Mouse (Mus musculus) hindbrain, embryonic 16.5 days (tissue): ENCODE measurements around the gene Eva1b. TPM values are rescaled to one million over a fixed set of nuclear protein-coding genes. Genes with fewer than 3 reads are reported as not detected.
A peak's percentile ranks its signal among the peaks of the same experiment; 100 is the strongest.

Experiments
- ATAC-seq: fragments of 200-750 bp; cut with Nextera tagmentation; 2 replicates; pipeline ENCODE4 v1.8.0; 2017; ENCODE audit warnings: moderate TSS enrichment, moderate library complexity
- H3K27ac ChIP-seq: fragments of 300-500 bp; sonication (generic); 2 replicates; pipeline ENCODE4 v1.5.1; 2014; ENCODE audit warnings: low read depth, mild to moderate bottlenecking, control low read depth, low read length, moderate library complexity
- H3K27me3 ChIP-seq: fragments of 300-500 bp; sonication (generic); replicated peaks from 2 replicates; pipeline ENCODE4 v1.6.1; 2014; ENCODE audit warnings: low read length; ENCODE audit not compliant: control insufficient read depth, insufficient read depth
- H3K36me3 ChIP-seq: fragments of 300-500 bp; sonication (generic); 2 replicates; pipeline ENCODE4 v1.6.1; 2014; ENCODE audit warnings: mild to moderate bottlenecking, low read length, moderate library complexity, mixed read lengths; ENCODE audit not compliant: control insufficient read depth, insufficient read depth
- H3K4me1 ChIP-seq: fragments of 300-500 bp; sonication (generic); 2 replicates; pipeline ENCODE4 v1.6.1; 2014; ENCODE audit warnings: low read depth, low read length; ENCODE audit not compliant: control insufficient read depth, insufficient read depth
- H3K4me2 ChIP-seq: fragments of 300-500 bp; sonication (generic); 2 replicates; pipeline ENCODE4 v1.6.1; 2014; ENCODE audit warnings: mild to moderate bottlenecking, low read length, control low read depth, moderate library complexity
- H3K4me3 ChIP-seq: fragments of 300-500 bp; sonication (generic); 2 replicates; pipeline ENCODE4 v1.5.1; 2014; ENCODE audit warnings: mild to moderate bottlenecking, low read length, control low read depth, moderate library complexity
- H3K9ac ChIP-seq: fragments of 300-500 bp; sonication (generic); 2 replicates; pipeline ENCODE4 v1.6.1; 2014; ENCODE audit warnings: low read depth, mild to moderate bottlenecking, control low read depth, low read length, moderate library complexity
- H3K9me3 ChIP-seq: fragments of 300-500 bp; sonication (generic); 2 replicates; pipeline ENCODE4 v1.6.1; 2014; ENCODE audit warnings: mild to moderate bottlenecking, low read length, moderate library complexity; ENCODE audit not compliant: control insufficient read depth
- WGBS: fragments of 180-500 bp; shearing (Covaris S2); extraction: QIAGEN DNeasy Blood & Tissue Kit; methylation state at CpG from one replicate; pipeline ENCODE4 v1.1.7; 2014; 5-methylcytosine and 5-hydroxymethylcytosine counted together
- polyA plus RNA-seq: library from polyadenylated mRNA; unstranded; fragments of >200 nt; fragmentation: Nextera tagmentation; extraction: Ambion mirVana; gene quantifications from 2 replicates; pipeline ENCODE4 v1.2.1, GENCODE M21; 2015

Gene Eva1b
- polyA plus RNA-seq, 1 experiment from 2014 or later = 11.8 TPM

- no peak for ATAC-seq
Measured at GRCm38 (mm10) chr4:126117116-126117515, 30.4 kb upstream of the Eva1b start.

GRCm38 (mm10) chr4:126118651-126119050 is 28.9 kb upstream of the Eva1b start:
- no peak overlapping the region for H3K9ac ChIP-seq
- H3K4me2 ChIP-seq = no peak overlapping the region
- no peaks in the 10 kb centered on the region for H3K4me1 ChIP-seq
- peaks cover 5% of the 10 kb centered on the region; the same call in 1 of the 2 replicates for H3K9me3 ChIP-seq
- ATAC-seq = no peak
- 56% methylated on average over 4 of the region's 4 CpGs for WGBS
- peaks cover 2% of the 10 kb centered on the region; the same call in 1 of the 2 replicates for H3K36me3 ChIP-seq
- H3K27me3 ChIP-seq = no peaks in the 10 kb centered on the region
- no peak overlapping the region; the same call in none of the 2 replicates for H3K27ac ChIP-seq
- no peak overlapping the region for H3K4me3 ChIP-seq

More at GRCm38 (mm10) chr4:126117116-126117515, 30.4 kb upstream of the Eva1b start:
- peaks cover 2% of the 10 kb centered on the region; the same call in 1 of the 2 replicates for H3K36me3 ChIP-seq
- H3K4me1 ChIP-seq = no peaks in the 10 kb centered on the region
- H3K9me3 ChIP-seq = peaks cover 5% of the 10 kb centered on the region; the same call in 1 of the 2 replicates
- no peak overlapping the region for H3K4me2 ChIP-seq
- 71% methylated on average over 8 of the region's 8 CpGs for WGBS
- no peaks in the 10 kb centered on the region for H3K27me3 ChIP-seq
- no peak overlapping the region; the same call in 1 of the 2 replicates for H3K27ac ChIP-seq
- H3K4me3 ChIP-seq = no peak overlapping the region
- H3K9ac ChIP-seq = no peak overlapping the region

GRCm38 (mm10) chr4:126119051-126119450 is 28.5 kb upstream of the Eva1b start:
- H3K36me3 ChIP-seq = peaks cover 2% of the 10 kb centered on the region; the same call in 1 of the 2 replicates
- no peak overlapping the region; the same call in none of the 2 replicates for H3K27ac ChIP-seq
- no peak for ATAC-seq
- H3K4me2 ChIP-seq = no peak overlapping the region
- no peak overlapping the region for H3K4me3 ChIP-seq
- peaks cover 5% of the 10 kb centered on the region; the same call in 1 of the 2 replicates for H3K9me3 ChIP-seq
- no peaks in the 10 kb centered on the region for H3K27me3 ChIP-seq
- no peaks in the 10 kb centered on the region for H3K4me1 ChIP-seq
- no peak overlapping the region for H3K9ac ChIP-seq
- WGBS = 86% methylated on average over 1 of the region's 1 CpGs

- Histone ChIP-seq H3K4me2 (no peak overlapping the region), H3K27ac (no peak overlapping the region), H3K4me1 (no peaks in the 10 kb centered on the region), H3K9ac (no peak overlapping the region), H3K36me3 (peaks cover 3% of the 10 kb centered on the region; the same call in 1 of the 2 replicates), H3K9me3 (peaks cover 5% of the 10 kb centered on the region; the same call in 1 of the 2 replicates), H3K27me3 (no peaks in the 10 kb centered on the region), H3K4me3 (no peak overlapping the region)
- WGBS = 80% methylated on average over 5 of the region's 5 CpGs
- no peak for ATAC-seq
Measured at GRCm38 (mm10) chr4:126120052-126120451, 27.5 kb upstream of the Eva1b start.

GRCm38 (mm10) chr4:126120506-126120905 is 27.0 kb upstream of the Eva1b start:
- Histone ChIP-seq H3K4me2 (no peak overlapping the region), H3K36me3 (peaks cover 5% of the 10 kb centered on the region), H3K27me3 (no peaks in the 10 kb centered on the region), H3K27ac (no peak overlapping the region), H3K9me3 (peaks cover 5% of the 10 kb centered on the region; the same call in 1 of the 2 replicates), H3K4me1 (no peaks in the 10 kb centered on the region), H3K9ac (no peak overlapping the region), H3K4me3 (no peak overlapping the region)
- WGBS = 91% methylated on average over 2 of the region's 2 CpGs
- ATAC-seq = no peak

- H3K9me3 ChIP-seq = peaks cover 5% of the 10 kb centered on the region; the same call in 1 of the 2 replicates
- H3K4me2 ChIP-seq = no peak overlapping the region
- 72% methylated on average over 10 of the region's 10 CpGs for WGBS
- H3K27ac ChIP-seq = peak overlapping the region; percentile 16; the same call in 1 of the 2 replicates
- peaks cover 20% of the 10 kb centered on the region for H3K36me3 ChIP-seq
- ATAC-seq = no peak
- no peak overlapping the region for H3K4me3 ChIP-seq
- no peak overlapping the region for H3K9ac ChIP-seq
- no peaks in the 10 kb centered on the region for H3K4me1 ChIP-seq
- no peaks in the 10 kb centered on the region for H3K27me3 ChIP-seq
Measured at GRCm38 (mm10) chr4:126123309-126124040, 24.1 kb upstream of the Eva1b start.

GRCm38 (mm10) chr4:126130502-126130901 is 17.0 kb upstream of the Eva1b start:
- Histone ChIP-seq H3K4me3 (no peak overlapping the region), H3K9ac (no peak overlapping the region), H3K4me1 (peaks cover 18% of the 10 kb centered on the region), H3K27ac (peak overlapping the region; percentile 32; the same call in 1 of the 2 replicates), H3K27me3 (no peaks in the 10 kb centered on the region), H3K36me3 (peaks cover 28% of the 10 kb centered on the region), H3K9me3 (no peaks in the 10 kb centered on the region), H3K4me2 (no peak overlapping the region)
- WGBS = 74% methylated on average over 11 of the region's 11 CpGs
- no peak for ATAC-seq

GRCm38 (mm10) chr4:126131290-126132121 is 16.0 kb upstream of the Eva1b start:
- Histone ChIP-seq H3K27ac (peak overlapping the region; percentile 55; the same call in 1 of the 2 replicates), H3K4me1 (peaks cover 18% of the 10 kb centered on the region), H3K4me2 (no peak overlapping the region), H3K27me3 (no peaks in the 10 kb centered on the region), H3K36me3 (peaks cover 25% of the 10 kb centered on the region), H3K9ac (no peak overlapping the region), H3K9me3 (no peaks in the 10 kb centered on the region), H3K4me3 (no peak overlapping the region)
- peak; percentile 82 for ATAC-seq
- 57% methylated on average over 10 of the region's 10 CpGs for WGBS
